Mouse (Mus musculus): ENCODE results near the gene Vmn2r81. TPM values are rescaled to one million over a fixed set of nuclear protein-coding genes. Genes with fewer than 3 reads are reported as not detected.
"Not testable (repeated sequence)": the region's sequence is repeated elsewhere in the genome, so short reads cannot be mapped to it uniquely, and the experiment has no call there.

Gene Vmn2r81
- not detected for total RNA-seq (2021)
- long read RNA-seq, experiment 1 = 0 reads
- long read RNA-seq, experiment 2 = 0 reads

- not testable (repeated sequence) for DNase-seq
These were observed at the start of gene Vmn2r81 for GRCm38 (mm10) chr10:79247392-79247791. TSS of gene Vmn2r81 (plus strand) at chr10:79247692.

DNA sequence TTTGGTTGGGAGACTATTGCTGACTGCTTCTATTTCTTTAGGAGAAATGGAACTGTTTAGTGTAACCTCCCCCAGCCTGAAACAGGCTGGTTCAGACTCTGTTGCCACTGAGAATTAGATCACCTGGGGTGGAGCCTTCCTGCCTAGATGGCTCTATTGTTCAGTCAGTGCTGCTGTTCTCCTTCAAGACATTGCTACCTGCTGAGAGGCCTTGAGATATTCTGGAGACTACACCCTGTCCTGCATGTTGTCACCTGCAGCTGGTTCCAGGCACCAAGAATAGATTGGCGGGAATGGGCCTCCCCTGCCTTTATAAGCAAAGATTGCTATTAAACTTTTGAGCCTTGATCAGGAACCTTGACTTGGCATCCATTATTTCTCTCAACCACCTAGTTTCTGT lies 47.5 kb upstream of the Vmn2r81 start:
- not testable (repeated sequence) for DNase-seq

GRCm38 (mm10) chr10:79220432-79220831 lies 27.1 kb upstream of the Vmn2r81 start:
- no peak for DNase-seq

GRCm38 (mm10) chr10:79221606-79222005 lies 25.9 kb upstream of the Vmn2r81 start:
- DNase-seq = no peak

DNA sequence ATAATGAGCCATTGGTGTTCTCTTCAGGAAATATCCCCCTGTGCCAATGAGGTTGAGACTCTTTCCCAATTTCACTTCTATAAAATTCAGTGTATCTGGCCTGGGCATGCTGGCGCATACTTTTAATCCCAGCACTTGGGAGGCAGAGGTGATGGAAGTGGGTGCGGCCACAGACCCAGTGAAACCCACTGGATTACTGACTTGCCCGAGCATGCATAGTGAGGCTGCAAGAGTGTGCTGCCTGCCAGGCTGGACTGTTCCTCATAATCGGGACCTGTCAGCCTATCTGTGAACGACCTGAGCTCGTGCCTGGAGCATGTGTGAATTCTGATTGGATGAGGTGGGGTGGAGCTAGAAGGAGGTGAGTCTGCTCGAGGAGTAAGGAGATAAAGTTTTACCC lies 25.3 kb upstream of the Vmn2r81 start:
- no peak for DNase-seq

DNA sequence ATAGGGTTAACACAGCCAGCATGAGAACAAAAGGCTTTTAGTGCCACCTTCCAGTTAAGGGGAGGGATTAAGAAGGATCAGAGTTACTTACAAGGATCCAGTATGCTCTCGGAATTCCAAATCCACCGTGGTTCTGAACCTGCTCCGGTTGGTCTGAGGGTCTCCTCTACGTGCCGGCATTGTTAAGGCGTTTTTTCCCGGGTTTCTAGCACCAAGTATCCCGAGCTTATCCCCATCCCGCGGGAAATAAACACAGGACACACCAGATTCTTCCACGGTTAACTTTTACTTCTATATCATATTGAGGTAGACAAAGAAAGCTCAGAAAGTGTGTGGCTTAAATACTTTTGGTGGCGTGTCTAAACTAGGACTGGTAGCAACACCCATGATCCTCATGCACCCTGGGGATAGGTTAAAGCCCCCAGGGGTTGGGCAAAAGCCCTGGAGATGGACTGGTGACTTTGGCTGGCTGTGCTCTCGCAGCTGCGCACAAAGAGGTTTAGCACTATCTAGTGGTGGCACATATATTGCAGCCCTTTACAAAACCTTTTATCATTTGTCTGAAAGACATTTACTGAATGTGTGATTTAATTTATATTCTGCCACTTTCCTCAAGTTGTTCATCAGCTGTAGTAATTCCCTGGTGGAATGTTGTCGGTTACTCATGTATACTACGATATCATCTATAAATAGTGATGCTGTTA lies 74.7 kb downstream of the Vmn2r81 start:
- DNase-seq = not testable (repeated sequence)

DNA sequence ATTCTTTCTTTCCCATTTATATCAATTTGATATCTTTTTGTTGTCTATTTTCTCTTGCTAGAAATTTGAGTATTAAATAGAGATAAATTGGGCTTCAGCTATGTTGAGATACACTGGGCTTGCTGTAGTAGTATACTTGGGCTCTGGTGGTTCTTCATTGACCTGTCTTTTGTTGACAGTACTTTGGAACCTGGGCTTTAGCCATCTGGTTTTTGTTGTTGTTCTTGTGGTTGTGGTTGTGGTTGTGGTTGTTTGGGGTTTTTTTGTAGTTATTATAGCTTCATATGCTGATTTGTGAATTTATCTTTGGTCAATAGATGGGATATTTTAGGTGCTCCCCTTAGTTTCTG lies 75.2 kb downstream of the Vmn2r81 start:
- no peak for DNase-seq

Other genes with a start within 250 kb of the Vmn2r81 start
- gene Olfr1351, start 235.2 kb upstream of the Vmn2r81 start, total RNA-seq (2021) = not detected
- not detected for gene Olfr57, start 219.0 kb upstream of the Vmn2r81 start, total RNA-seq (2021)
- 1 to 10 TPM; 7.4 to 8.9 TPM for gene 2610008E11Rik, start 150.1 kb upstream of the Vmn2r81 start, total RNA-seq (2021)
- not detected for gene Vmn2r80, start 98.9 kb upstream of the Vmn2r81 start, total RNA-seq (2021)
- not detected for gene Vmn2r82, start 108.8 kb downstream of the Vmn2r81 start, total RNA-seq (2021)
- gene Vmn2r83, start 221.0 kb downstream of the Vmn2r81 start, total RNA-seq (2021) = not detected